Mouse (Mus musculus) spleen, adult 18-20 months (tissue): ENCODE measurements around the gene Fgfr2.
"Not testable (repeated sequence)": the region's sequence is repeated elsewhere in the genome, so short reads cannot be mapped to it uniquely, and the experiment has no call there.

Experiments used
- DNase-seq, 2 experiments: peaks; one replicate each; pipeline ENCODE4 v3.0.0; 2022; ENCODE audit warnings: mixed read lengths in 2 of 2

Gene Fgfr2

DNA sequence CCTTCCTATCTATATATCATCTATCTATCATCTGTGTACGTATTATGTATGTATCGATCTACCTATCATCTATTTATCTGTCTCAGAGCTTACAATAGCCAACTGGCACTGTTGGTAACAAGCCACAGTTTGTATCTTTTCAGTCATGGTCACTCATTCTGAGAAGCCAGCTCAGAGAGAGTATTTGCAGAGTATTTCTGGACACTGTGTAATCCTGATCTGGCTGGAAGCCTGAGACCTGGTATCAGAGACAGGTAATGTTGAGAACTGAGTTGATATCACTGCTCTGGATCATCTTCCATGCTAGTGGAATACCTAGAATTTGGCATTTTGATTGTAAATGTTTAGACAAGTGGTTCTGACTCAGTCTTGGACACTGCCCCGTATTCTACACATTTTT, 2492.2 kb downstream of the Fgfr2 start:
- DNase-seq, result no peak

DNA sequence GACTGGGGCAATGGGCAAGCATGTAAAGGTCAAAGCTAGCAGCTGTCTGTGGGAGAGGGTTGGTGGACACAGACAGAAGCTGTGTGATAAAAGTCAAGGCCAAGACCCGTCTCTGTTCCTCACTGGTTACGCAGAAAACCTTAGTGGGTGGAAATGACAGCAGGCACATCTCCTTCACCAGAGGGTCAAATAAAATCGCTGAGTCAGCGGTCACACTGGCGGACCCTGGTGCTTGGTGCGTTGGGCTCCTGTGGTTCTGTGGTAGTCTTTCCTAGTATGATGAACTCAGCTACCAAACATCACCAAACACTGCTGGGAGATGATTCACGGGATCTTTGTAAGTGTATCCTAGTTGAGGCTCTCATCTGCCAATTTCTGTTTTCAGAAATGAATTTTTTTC, 2493.2 kb downstream of the Fgfr2 start:
- DNase-seq, result no peak

DNA sequence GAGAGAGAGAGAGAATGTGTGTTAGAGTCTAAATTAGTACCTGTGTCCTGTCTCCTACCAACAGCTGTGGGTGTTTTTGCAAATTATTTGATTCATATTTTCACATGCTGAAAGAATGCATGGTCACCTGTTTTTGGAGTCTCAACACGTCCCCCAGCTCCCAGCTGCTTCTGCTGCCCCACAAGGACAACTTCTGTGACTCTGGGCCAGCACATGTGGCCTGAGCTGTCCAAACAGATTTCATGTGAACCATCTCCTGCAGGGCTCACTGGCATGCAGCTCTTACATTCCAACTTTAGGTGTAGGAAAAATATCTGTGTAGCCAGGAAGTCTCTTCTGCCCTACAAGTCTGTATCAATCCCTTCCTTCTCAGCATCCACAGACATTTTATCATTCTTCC, 2494.5 kb downstream of the Fgfr2 start:
- DNase-seq, result no peak

- DNase-seq, result no peak
These were observed 2497.8 kb downstream of the Fgfr2 start for GRCm38 (mm10) chr7:130625361-130625760.

- DNase-seq, result no peak
These were observed 2498.9 kb downstream of the Fgfr2 start for GRCm38 (mm10) chr7:130624299-130624698.

DNA sequence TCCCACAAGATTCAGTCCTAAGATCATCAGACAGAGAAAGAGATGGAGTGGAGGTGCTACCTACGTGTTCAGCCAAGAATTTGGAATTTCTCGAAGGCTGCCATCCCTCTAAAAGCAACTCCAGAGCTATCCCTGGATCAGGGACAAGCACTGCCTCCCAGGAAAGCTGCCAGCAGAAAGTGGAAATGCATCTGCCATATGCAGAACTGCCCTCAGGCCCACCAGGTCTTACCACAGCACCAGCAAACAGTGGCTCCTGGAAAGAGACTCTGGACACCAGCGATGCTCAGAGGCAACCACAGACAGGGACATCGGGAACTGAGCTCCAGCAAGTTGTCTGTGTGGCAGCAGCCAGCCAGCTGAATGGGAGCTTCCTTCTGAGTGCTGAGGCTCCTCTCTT, 2500.8 kb downstream of the Fgfr2 start:
- DNase-seq, result no peak

DNA sequence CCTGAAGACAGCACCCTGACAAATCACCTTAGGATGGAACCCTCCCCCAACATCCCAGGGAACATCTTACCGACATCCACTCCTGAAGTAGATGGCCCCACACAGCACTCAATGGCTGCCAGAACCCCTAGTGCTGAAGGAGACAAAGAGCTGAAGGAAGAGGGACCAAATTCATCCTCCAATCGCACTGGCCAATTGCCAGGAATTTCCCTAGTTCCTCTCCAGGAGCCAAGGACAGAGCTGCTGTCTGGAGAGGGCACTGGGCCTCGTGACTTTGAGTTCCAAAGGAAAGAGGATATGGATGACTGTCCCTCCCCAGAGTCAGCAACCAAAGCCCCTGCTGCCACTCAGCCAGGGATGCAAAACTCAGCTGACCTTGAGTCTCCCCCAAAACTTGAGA, 2501.2 kb downstream of the Fgfr2 start:
- no peak for DNase-seq

GRCm38 (mm10) chr7:130621068-130621467, 2502.1 kb downstream of the Fgfr2 start:
- no peak for DNase-seq

DNA sequence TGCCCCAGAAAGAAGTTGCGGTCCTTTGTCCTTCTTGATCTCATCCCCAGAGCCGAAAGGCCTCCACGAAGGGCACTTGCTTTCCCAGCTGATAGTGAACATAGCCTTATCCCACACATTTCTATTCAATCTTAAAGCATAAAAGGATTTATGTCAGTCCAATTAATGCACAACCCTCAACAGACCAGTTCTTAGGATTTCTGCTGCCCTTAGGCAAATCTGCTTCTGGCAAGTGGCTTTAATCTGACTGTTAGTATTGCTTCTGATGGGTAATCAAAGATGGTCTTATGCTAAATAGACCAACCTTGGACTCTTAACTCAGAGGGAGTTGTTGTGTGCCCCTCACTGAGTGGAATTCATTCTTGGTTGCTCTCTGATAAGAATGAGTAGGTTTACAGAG, 2505.6 kb downstream of the Fgfr2 start:
- DNase-seq, result no peak

DNA sequence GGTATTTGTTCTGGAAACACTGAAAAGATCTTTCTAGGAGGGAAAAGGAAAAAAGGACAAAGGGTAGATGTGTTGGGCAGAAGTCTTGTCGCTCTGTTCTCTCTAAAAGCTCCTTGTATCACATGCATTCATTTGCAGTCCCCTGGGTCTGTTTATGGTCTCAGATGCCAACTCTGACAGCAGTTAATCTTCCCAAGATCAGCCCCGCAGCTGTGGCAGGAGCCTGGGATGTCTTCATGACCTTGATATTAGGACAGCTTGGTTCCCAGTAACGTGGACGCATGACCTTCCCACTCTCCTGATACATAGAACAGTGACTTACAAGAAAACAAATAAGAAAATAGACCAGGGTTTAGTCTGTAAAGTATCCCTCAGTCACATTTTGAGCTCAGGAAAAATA, 2509.2 kb downstream of the Fgfr2 start:
- no peak for DNase-seq

- DNase-seq, result no peak
These were observed 2516.2 kb downstream of the Fgfr2 start for GRCm38 (mm10) chr7:130606958-130607357.

DNA sequence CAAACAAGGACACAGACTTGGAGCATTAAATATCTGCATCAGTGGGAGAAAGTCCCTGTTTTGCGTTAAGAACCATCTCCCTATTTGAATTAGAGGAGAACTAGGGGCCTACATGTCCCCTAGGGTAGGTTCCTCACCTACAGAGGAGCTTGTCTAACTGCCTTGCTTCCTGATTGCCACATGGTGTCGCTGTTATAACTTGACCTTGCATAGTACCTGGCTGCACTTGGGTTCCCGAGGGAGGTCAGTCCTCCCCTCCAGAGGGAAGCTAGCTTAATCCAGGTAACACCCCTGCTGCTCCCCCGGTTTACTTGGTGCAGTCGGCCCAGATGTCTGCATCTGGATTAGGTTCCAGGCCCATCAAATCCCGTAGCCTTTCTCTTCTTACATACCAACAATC, 2518.0 kb downstream of the Fgfr2 start:
- DNase-seq, result no peak

- no peak for DNase-seq
These were observed 2518.8 kb downstream of the Fgfr2 start for GRCm38 (mm10) chr7:130604390-130604789.

DNA sequence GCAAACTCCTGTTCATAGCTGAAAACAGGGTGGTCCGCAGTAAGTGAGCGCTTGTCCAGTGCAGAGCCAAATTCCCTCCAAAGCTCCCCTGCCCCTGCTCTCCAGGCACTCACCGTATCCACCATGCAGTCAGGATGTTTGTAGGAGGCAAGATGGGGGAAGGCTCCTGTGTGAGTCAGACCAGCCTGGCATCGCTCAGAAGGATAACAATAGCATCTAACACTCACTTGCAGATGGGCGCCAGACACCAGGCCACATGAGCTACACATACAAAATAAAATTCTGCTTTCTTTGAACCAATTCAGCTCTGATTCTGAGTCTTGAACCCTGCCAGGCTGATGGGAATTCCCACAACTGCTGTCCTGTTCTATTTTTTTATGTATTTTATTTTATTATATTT, 2519.6 kb downstream of the Fgfr2 start:
- no peak for DNase-seq

DNA sequence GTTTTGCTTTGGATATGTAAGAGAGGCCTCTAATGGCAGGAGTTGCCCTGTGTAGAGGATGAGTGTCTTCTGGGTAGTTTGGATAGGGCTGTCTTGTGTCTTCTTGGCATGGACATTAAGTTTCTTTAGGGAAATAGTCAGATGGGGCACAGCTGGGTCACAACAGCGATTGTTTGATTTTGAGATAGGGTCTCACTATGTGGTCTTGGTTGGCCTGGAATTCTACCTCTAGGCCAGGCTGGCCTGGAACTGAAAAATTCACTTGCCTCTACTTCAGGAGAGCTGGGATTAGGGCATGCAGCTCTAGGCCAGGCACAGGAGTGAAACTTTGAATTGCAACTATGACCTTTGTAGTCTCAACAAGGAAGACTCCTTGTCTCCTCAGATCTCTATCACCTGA, 2520.3 kb downstream of the Fgfr2 start:
- DNase-seq, result no peak

- no peak for DNase-seq
These were observed 2522.6 kb downstream of the Fgfr2 start for GRCm38 (mm10) chr7:130600546-130600945.

- no peak for DNase-seq
These were observed 2523.1 kb downstream of the Fgfr2 start for GRCm38 (mm10) chr7:130600074-130600473.

- DNase-seq, result no peak
These were observed 2525.6 kb downstream of the Fgfr2 start for GRCm38 (mm10) chr7:130597546-130597945.

DNA sequence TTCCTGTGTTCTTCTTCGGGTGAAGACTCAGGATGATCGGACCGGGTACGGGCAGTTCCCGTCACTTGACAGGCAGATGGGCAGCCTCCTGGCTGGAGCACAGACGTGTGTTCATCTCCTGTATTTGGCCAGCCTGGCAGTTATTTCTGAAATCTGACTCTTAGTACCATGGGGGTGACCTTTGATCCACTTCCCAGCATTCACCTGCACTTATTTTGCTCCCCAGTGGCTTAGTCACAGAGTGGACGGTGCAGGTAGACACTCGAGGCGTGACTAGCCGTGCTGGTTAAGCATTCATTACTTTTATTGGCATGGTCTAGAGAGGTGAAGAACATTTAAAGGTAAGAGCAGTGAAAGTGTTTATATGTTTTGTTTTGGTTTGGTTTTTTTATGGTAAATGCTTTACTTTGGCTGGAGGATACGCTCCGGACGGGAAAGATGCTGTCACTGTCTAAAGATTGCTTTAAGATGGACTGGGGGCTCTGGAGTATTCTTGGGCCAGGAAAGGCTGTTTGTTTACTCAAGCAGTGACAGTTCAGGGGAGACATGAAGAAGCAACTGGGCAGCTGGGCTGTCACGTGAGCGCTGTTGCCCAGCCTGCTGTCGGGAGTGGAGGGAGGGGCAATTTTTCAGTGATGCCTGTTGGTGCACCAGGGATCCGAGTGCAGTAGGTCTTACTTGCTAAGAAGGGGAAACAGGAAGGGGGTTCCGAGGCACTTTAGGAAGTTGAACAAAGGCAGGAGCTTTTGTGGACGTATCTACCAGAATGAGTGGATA, 2526.9 kb downstream of the Fgfr2 start:
- not testable (repeated sequence) for DNase-seq

- DNase-seq, result not testable (repeated sequence)
These were observed 2529.5 kb downstream of the Fgfr2 start for GRCm38 (mm10) chr7:130593375-130594239.

DNA sequence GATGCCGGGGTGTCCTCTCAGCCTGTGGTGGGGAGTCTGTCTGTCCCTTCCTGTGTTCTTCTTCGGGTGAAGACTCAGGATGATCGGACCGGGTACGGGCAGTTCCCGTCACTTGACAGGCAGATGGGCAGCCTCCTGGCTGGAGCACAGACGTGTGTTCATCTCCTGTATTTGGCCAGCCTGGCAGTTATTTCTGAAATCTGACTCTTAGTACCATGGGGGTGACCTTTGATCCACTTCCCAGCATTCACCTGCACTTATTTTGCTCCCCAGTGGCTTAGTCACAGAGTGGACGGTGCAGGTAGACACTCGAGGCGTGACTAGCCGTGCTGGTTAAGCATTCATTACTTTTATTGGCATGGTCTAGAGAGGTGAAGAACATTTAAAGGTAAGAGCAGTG, 2530.2 kb downstream of the Fgfr2 start:
- not testable (repeated sequence) for DNase-seq

DNA sequence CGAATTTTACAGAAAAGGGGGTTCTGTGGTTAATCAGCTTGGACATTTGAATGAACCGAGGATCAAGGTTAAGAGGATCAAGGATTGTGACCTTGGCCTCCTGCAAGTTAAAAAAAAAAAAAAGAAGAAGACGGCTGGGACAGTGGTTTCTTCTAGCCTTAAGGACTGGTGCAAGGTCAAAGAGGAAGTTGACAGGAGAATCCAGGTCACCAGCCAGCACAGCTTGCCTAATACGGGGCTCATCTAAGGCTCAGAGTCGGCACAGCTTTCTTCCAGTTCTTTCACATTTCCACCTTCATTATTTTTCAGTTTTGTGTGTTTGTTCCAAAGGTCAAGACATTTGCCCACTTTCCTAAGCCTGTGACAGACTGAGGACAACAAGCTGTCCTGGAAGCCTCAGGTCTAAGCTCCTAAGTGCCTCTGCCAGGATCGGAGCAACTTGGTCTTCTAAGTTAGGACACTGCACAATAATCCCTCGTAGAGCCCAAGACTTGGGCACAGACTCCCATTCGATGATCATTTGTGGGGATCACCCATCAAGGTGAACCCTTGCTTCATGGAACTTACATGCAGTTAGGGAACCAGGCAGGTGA, 2532.2 kb downstream of the Fgfr2 start:
- DNase-seq, result no peak

DNA sequence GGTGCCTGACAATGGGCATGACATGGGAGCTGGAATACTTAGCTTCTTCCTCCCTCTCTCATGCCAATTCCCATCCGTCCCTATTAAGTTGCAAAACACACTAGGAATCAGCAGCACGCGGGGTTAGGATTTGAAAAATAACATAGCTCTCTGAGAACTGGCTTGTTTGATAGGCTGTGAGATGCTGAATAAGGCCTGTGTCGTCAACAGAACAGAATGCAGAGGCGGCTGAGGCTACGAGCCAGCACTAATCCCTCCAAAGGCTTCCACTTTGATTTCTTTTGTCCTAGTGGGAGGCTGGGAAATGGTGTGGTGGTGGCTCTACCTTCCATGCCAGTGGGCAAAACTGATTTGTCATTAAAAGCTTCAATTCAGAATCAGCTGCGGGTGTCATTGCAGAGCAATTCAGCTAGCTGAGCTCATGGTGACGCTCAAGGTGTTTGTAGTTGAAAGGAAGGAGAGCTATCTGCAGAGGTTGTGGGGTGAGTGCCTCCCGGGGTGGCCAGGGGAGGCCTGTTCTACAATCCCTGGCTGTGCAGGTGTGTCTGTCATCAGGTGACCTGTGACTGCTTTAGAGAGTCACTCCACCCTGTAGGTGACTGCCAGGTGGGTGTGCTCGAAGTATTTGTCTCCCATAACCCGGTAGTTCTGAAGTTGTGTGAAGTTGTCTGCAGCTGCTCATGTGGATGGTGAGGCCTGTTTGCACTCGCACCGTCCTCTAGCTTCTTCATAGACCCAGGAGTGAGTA, 2532.9 kb downstream of the Fgfr2 start:
- DNase-seq, result no peak
